10 mouse cellular contexts compared by ENCODE assay signal in the genomic region with DNA sequence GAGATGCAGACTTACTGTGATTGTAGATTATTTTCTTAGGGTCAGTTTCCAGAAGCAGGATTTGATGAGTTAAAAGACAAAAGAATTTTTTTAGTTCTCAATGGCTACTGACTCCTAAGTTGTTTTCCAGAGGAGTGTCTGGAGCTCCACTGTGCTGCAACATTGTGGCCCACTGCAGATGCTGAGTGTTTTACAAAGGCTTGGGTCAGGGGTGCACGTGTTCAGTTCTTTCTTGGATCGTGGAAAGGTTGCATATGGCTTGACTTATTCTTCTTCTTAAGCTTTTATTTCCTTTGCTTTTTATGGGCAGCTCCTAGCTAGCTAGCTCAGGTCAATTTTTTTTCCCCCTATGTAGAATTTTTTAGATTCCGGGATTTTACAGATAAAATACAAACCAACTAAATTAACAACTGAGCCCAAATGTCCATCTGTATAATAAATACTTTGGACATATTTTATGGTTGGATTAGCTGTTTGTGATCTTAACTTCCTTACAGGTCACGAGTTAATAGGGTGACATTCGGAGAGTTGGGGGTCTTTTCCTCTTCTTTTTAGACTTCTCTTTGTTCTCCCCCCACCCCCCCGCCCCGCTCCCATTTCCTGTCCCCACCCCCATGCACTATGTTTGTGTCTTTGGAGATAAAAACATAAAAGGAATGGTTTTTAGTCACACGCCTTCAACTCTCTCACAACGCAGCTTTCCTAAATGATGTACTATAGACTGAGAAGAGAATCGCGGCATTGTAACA. TPM values are rescaled to one million over a fixed set of nuclear protein-coding genes. Genes with fewer than 3 reads are reported as not detected.
DNase-seq lines count a peak whose midpoint lies in the region; ATAC-seq and TF ChIP-seq lines count a peak whose summit lies in the region.
"Had no signal": no experiment of that assay in that cellular context is flagged by ENCODE, and none has a peak within 500 bp of the region (broad histone marks: within the 10 kb centered on the region; RNA-seq: fewer than 3 reads in every experiment).

No protein-coding gene starts in this region.

- H3K36me3 ChIP-seq in forebrain, embryonic 11.5 days (ENCODE audit: control insufficient read depth, insufficient read depth, low read length), result no peaks in the 10 kb centered on the region
- H3K36me3 ChIP-seq in forebrain, embryonic 16.5 days (ENCODE audit: control insufficient read depth, insufficient read depth), result no peaks in the 10 kb centered on the region
- no peaks in the 10 kb centered on the region for H3K36me3 ChIP-seq in forebrain, postnatal 0 days (ENCODE audit: insufficient read depth)
- H3K36me3 ChIP-seq in limb, embryonic 14.5 days (ENCODE audit: control insufficient read depth, insufficient read depth, low read length), result no peaks in the 10 kb centered on the region

- H3K4me3 ChIP-seq in forebrain, embryonic 11.5 days (ENCODE audit: low read depth, low read length), result no peak overlapping the region
- no peak overlapping the region for H3K4me3 ChIP-seq in forebrain, embryonic 16.5 days (replicated peaks; ENCODE audit: low read length)
- H3K4me3 ChIP-seq in layer of hippocampus, adult 2 months, result no peak overlapping the region
- no peak overlapping the region for H3K4me3 ChIP-seq in forebrain, postnatal 0 days (ENCODE audit: low read depth, low read length)
- H3K4me3 ChIP-seq in limb, embryonic 14.5 days (replicated peaks; ENCODE audit: low read length), result no peak overlapping the region

- H3K4me1 ChIP-seq in forebrain, embryonic 11.5 days (replicated peaks; ENCODE audit: control insufficient read depth, insufficient read depth, low read length), result peaks cover 21% of the 10 kb centered on the region
- H3K4me1 ChIP-seq in forebrain, embryonic 16.5 days (replicated peaks; ENCODE audit: control insufficient read depth, insufficient read depth, low read length), result peaks cover 21% of the 10 kb centered on the region
- peaks cover 12% of the 10 kb centered on the region for H3K4me1 ChIP-seq in forebrain, postnatal 0 days (ENCODE audit: insufficient read depth)
- peaks cover 32% of the 10 kb centered on the region for H3K4me1 ChIP-seq in limb, embryonic 14.5 days (ENCODE audit: control insufficient read depth, insufficient read depth, low read length)

- H3K9me3 ChIP-seq in forebrain, embryonic 11.5 days (ENCODE audit: control insufficient read depth, low read length), result no peaks in the 10 kb centered on the region
- no peaks in the 10 kb centered on the region for H3K9me3 ChIP-seq in forebrain, embryonic 16.5 days (ENCODE audit: control insufficient read depth, low read length)
- no peaks in the 10 kb centered on the region for H3K9me3 ChIP-seq in forebrain, postnatal 0 days (ENCODE audit: low read length)
- no peaks in the 10 kb centered on the region for H3K9me3 ChIP-seq in limb, embryonic 14.5 days (ENCODE audit: control insufficient read depth, low read length)

- 31% methylated on average over 11 of the region's 11 CpGs for WGBS in forebrain, embryonic 11.5 days
- WGBS in forebrain, embryonic 16.5 days, result 34% methylated on average over 11 of the region's 11 CpGs
- WGBS in forebrain, postnatal 0 days, result 38% methylated on average over 11 of the region's 11 CpGs
- WGBS in limb, embryonic 14.5 days, result 11% methylated on average over 11 of the region's 11 CpGs

- H3K27ac ChIP-seq in forebrain, embryonic 11.5 days (ENCODE audit: low read depth, low read length), result no peak overlapping the region
- no peak overlapping the region for H3K27ac ChIP-seq in forebrain, embryonic 16.5 days (ENCODE audit: low read length)
- H3K27ac ChIP-seq in layer of hippocampus, adult 2 months, result 0 out of 2 replicates have a peak overlapping the region, but pooled peaks have one; percentile 59
- no peak overlapping the region for H3K27ac ChIP-seq in forebrain, postnatal 0 days (ENCODE audit: low read depth, low read length)
- no peak overlapping the region for H3K27ac ChIP-seq in limb, embryonic 14.5 days (replicated peaks; ENCODE audit: low read depth, low read length)
- H3K27ac ChIP-seq: macrophage had no signal

- H3K9ac ChIP-seq in forebrain, embryonic 11.5 days (ENCODE audit: low read length), result peak overlapping the region; percentile 48; the same call in 1 of the 2 replicates
- H3K9ac ChIP-seq in forebrain, embryonic 16.5 days (replicated peaks; ENCODE audit: low read depth, low read length), result no peak overlapping the region
- no peak overlapping the region for H3K9ac ChIP-seq in forebrain, postnatal 0 days
- no peak overlapping the region for H3K9ac ChIP-seq in limb, embryonic 14.5 days (ENCODE audit: low read depth, low read length, severe bottlenecking)

- no peaks in the 10 kb centered on the region for H3K27me3 ChIP-seq in forebrain, embryonic 11.5 days (ENCODE audit: control insufficient read depth, insufficient read depth, low read length)
- H3K27me3 ChIP-seq in forebrain, embryonic 16.5 days (replicated peaks; ENCODE audit: control insufficient read depth, insufficient read depth, low read length), result no peaks in the 10 kb centered on the region
- H3K27me3 ChIP-seq in forebrain, postnatal 0 days (ENCODE audit: insufficient read depth, low read length), result no peaks in the 10 kb centered on the region
- H3K27me3 ChIP-seq in limb, embryonic 14.5 days (ENCODE audit: control insufficient read depth, insufficient read depth, low read length), result no peaks in the 10 kb centered on the region

- ATAC-seq in forebrain, embryonic 11.5 days (replicated peaks; ENCODE audit: low FRiP score), result no peak
- no peak for ATAC-seq in forebrain, embryonic 16.5 days
- ATAC-seq in forebrain, postnatal 0 days, result no peak
- ATAC-seq in limb, embryonic 14.5 days (ENCODE audit: low FRiP score, low read depth), result peak; percentile 21; the same call in 1 of the 2 replicates

- no peak for TF ChIP-seq POLR2A in limb, embryonic 14.5 days (IDR thresholded peaks at IDR 0.05; ENCODE audit: borderline replicate concordance, extremely low read depth, insufficient read depth, insufficient read length)

- no peak overlapping the region; the same call in 1 of the 2 replicates for H3K4me2 ChIP-seq in forebrain, embryonic 11.5 days (ENCODE audit: low read depth, low read length, severe bottlenecking)
- no peak overlapping the region; the same call in 1 of the 2 replicates for H3K4me2 ChIP-seq in forebrain, embryonic 16.5 days (ENCODE audit: low read length)
- peak overlapping the region; percentile 49; the same call in 1 of the 2 replicates for H3K4me2 ChIP-seq in forebrain, postnatal 0 days (ENCODE audit: low read depth)
- H3K4me2 ChIP-seq in limb, embryonic 14.5 days (replicated peaks; ENCODE audit: low read depth, low read length, severe bottlenecking), result peak overlapping the region; percentile 43; the same call in 1 of the 2 replicates

- DNase-seq in forebrain, embryonic 11.5 days (ENCODE audit: low spot score), result no peak
- DNase-seq in layer of hippocampus, adult 2 months (ENCODE audit: low spot score in 2 of 2), result no peak
- DNase-seq in layer of hippocampus, postnatal 25 days (ENCODE audit: extremely low spot score in 1 of 2, low spot score in 1 of 2), result no peak
- no peak for DNase-seq in forebrain, postnatal 0 days
- DNase-seq in limb, embryonic 14.5 days (ENCODE audit: low spot score), result no peak
- DNase-seq in cerebellum, postnatal 10 days, result no peak
- no peak for DNase-seq in cerebellum, postnatal 14 days

- no peak for TF ChIP-seq CTCF in layer of hippocampus, adult 2 months (conservative IDR thresholded peaks at IDR 0.05)
- TF ChIP-seq CTCF in forebrain, postnatal 0 days (IDR thresholded peaks at IDR 0.05; ENCODE audit: low read depth), result no peak

RNA-seq across cellular contexts. Expression of a gene that starts 40.5 kb away (rescaled TPM):
- polyA plus RNA-seq in forebrain, embryonic 11.5 days (2014; fragmentation: Nextera tagmentation; extraction: Ambion mirVana), result 17.9 and 24.9 TPM in 2 replicates
- 10.3 and 17.6 TPM in 2 replicates for polyA plus RNA-seq in forebrain, embryonic 16.5 days (2015; fragmentation: Nextera tagmentation; extraction: Ambion mirVana)
- 10 to 100 TPM; 23.9 to 29.0 TPM for total RNA-seq in layer of hippocampus, adult 2 months (2021)
- 10 to 100 TPM; 19.6 to 28.6 TPM for total RNA-seq in layer of hippocampus, postnatal 25 days (2021)
- 14.9 and 20.1 TPM in 2 replicates for total RNA-seq in forebrain, postnatal 0 days (2014; rRNA removed)
- polyA plus RNA-seq in forebrain, postnatal 0 days (2015; fragmentation: Nextera tagmentation; extraction: Ambion mirVana), result 1.9 and 7.8 TPM in 2 replicates
- 38.2 and 42.1 TPM in 2 replicates for polyA plus RNA-seq in limb, embryonic 14.5 days (2012; rRNA removed)
- polyA plus RNA-seq in limb, embryonic 14.5 days (2014; fragmentation: Nextera tagmentation; extraction: Ambion mirVana), result 23.2 and 23.5 TPM in 2 replicates
- total RNA-seq: common myeloid progenitor, adult 5-6 weeks had no signal
- polyA plus RNA-seq: macrophage had no signal

Comparison
In these comparisons a context has a peak if more than half of its experiments do, and no peak if none do; other contexts are left out.
1. H3K4me2 ChIP-seq: peak in forebrain, postnatal 0 days (single experiment) and limb, embryonic 14.5 days (single experiment); none in forebrain, embryonic 11.5 days (single experiment) and forebrain, embryonic 16.5 days (single experiment).